Mouse (Mus musculus): ENCODE measurements at regions not wholly inside any gene's neighbourhood (a gene's known extent, or its start where the extent isn't known, plus 50 kb on each side); places are given as distances from the start of the nearest gene placed in this dataset.

GRCm38 (mm10) chr3:143100203-143100602, 218.4 kb upstream of the Pkn2 start:
- H3K4me3 ChIP-seq (ENCODE audit: insufficient read depth, low read depth, low read length): no peak overlapping the region
- WGBS: 59% methylated on average over 7 of the region's 7 CpGs

GRCm38 (mm10) chr3:143092206-143092605, 210.4 kb upstream of the Pkn2 start:
- H3K36me3 ChIP-seq (ENCODE audit: control insufficient read depth, insufficient read depth, low read length): no peaks in the 10 kb centered on the region
- no peak overlapping the region for H3K4me3 ChIP-seq (ENCODE audit: insufficient read depth, low read depth, low read length)
- no peak for TF ChIP-seq CTCF (conservative IDR thresholded peaks at IDR 0.05; ENCODE audit: insufficient read depth, insufficient read length, low read depth, low read length)
- no peak for TF ChIP-seq POLR2A (IDR thresholded peaks at IDR 0.05; ENCODE audit: low read depth, low read length)
- no peak for DNase-seq
- H3K4me1 ChIP-seq (ENCODE audit: control insufficient read depth, insufficient read depth, low read length): no peaks in the 10 kb centered on the region
- no peaks in the 10 kb centered on the region for H3K27me3 ChIP-seq (replicated peaks; ENCODE audit: control insufficient read depth, insufficient read depth, low read length)
- WGBS: 66% methylated on average over 4 of the region's 4 CpGs
- no peak overlapping the region for H3K27ac ChIP-seq (ENCODE audit: insufficient read depth, low read depth, low read length)

More at GRCm38 (mm10) chr3:143100203-143100602, 218.4 kb upstream of the Pkn2 start:
- H3K27ac ChIP-seq (ENCODE audit: insufficient read depth, low read depth, low read length): no peak overlapping the region
- no peaks in the 10 kb centered on the region for H3K36me3 ChIP-seq (ENCODE audit: control insufficient read depth, insufficient read depth, low read length)
- no peaks in the 10 kb centered on the region for H3K4me1 ChIP-seq (ENCODE audit: control insufficient read depth, insufficient read depth, low read length)
- TF ChIP-seq POLR2A (IDR thresholded peaks at IDR 0.05; ENCODE audit: low read depth, low read length) (no peak), CTCF (conservative IDR thresholded peaks at IDR 0.05; ENCODE audit: insufficient read depth, insufficient read length, low read depth, low read length) (no peak)
- DNase-seq: no peak
- peaks cover 2% of the 10 kb centered on the region for H3K27me3 ChIP-seq (replicated peaks; ENCODE audit: control insufficient read depth, insufficient read depth, low read length)

- WGBS: 29% methylated on average over 9 of the region's 9 CpGs
- no peaks in the 10 kb centered on the region for H3K4me1 ChIP-seq (ENCODE audit: control insufficient read depth, insufficient read depth, low read length)
- no peak overlapping the region for H3K27ac ChIP-seq (ENCODE audit: insufficient read depth, low read depth, low read length)
- TF ChIP-seq POLR2A (IDR thresholded peaks at IDR 0.05; ENCODE audit: low read depth, low read length): no peak
- DNase-seq: peak; percentile 39
- no peak overlapping the region for H3K4me3 ChIP-seq (ENCODE audit: insufficient read depth, low read depth, low read length)
- H3K27me3 ChIP-seq (replicated peaks; ENCODE audit: control insufficient read depth, insufficient read depth, low read length): no peaks in the 10 kb centered on the region
- H3K36me3 ChIP-seq (ENCODE audit: control insufficient read depth, insufficient read depth, low read length): no peaks in the 10 kb centered on the region
These were observed 209.1 kb upstream of the Pkn2 start for GRCm38 (mm10) chr3:143090886-143091285.

DNA sequence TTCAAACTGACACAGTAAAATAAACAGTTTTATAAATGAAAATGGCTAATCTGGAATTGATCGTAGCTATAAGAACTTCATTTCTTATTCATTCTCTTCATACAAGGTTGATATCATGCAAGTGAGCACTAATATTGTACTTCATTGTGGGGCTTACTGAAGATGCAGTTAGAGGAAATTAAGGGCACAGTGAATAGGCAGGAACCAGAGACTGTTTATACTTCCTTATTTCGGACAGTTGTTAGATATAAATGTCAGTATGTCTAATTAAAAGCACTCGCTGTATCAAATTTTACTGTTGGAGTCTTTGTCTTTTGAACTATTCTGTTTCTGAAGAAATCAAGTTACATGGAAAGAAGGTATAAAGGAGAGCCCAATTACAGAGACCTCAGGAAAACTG, 208.5 kb upstream of the Pkn2 start:
- no peak for DNase-seq
- Histone ChIP-seq H3K36me3 (ENCODE audit: control insufficient read depth, insufficient read depth, low read length) (no peaks in the 10 kb centered on the region), H3K4me3 (ENCODE audit: insufficient read depth, low read depth, low read length) (no peak overlapping the region), H3K27me3 (replicated peaks; ENCODE audit: control insufficient read depth, insufficient read depth, low read length) (no peaks in the 10 kb centered on the region), H3K4me1 (ENCODE audit: control insufficient read depth, insufficient read depth, low read length) (no peaks in the 10 kb centered on the region), H3K27ac (ENCODE audit: insufficient read depth, low read depth, low read length) (no peak overlapping the region)
- WGBS: 61% methylated on average over 3 of the region's 3 CpGs
- TF ChIP-seq CTCF (conservative IDR thresholded peaks at IDR 0.05; ENCODE audit: insufficient read depth, insufficient read length, low read depth, low read length): no peak
- TF ChIP-seq POLR2A (IDR thresholded peaks at IDR 0.05; ENCODE audit: low read depth, low read length): no peak

- H3K4me3 ChIP-seq (ENCODE audit: insufficient read depth, low read depth, low read length): no peak overlapping the region
- no peak for DNase-seq
- TF ChIP-seq CTCF (conservative IDR thresholded peaks at IDR 0.05; ENCODE audit: insufficient read depth, insufficient read length, low read depth, low read length) (no peak), POLR2A (IDR thresholded peaks at IDR 0.05; ENCODE audit: low read depth, low read length) (no peak)
- 69% methylated on average over 3 of the region's 3 CpGs for WGBS
- H3K36me3 ChIP-seq (ENCODE audit: control insufficient read depth, insufficient read depth, low read length): no peaks in the 10 kb centered on the region
- no peak overlapping the region for H3K27ac ChIP-seq (ENCODE audit: insufficient read depth, low read depth, low read length)
- H3K4me1 ChIP-seq (ENCODE audit: control insufficient read depth, insufficient read depth, low read length): no peaks in the 10 kb centered on the region
- no peaks in the 10 kb centered on the region for H3K27me3 ChIP-seq (replicated peaks; ENCODE audit: control insufficient read depth, insufficient read depth, low read length)
These were observed 206.0 kb upstream of the Pkn2 start for GRCm38 (mm10) chr3:143087786-143088185.

DNA sequence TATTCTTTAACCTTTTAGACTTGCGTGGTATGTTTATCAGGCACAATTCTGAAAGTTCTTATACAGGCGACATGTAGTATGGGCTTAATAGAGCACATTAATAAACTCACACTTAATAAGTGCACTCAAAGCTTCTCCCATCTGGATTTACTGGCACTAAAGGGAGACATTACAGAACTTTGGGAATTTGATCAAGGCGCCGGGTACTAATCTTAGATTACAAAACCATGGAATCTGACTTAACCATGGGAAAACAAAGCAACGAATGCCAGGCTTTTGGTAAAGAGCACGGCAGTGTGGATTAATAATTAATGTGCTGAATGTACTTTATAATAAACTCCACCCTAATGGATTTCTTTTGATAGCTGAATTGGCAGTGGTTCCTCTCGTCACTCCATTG, 196.5 kb upstream of the Pkn2 start:
- Histone ChIP-seq H3K27me3 (replicated peaks; ENCODE audit: control insufficient read depth, insufficient read depth, low read length) (no peaks in the 10 kb centered on the region), H3K4me1 (ENCODE audit: control insufficient read depth, insufficient read depth, low read length) (no peaks in the 10 kb centered on the region), H3K36me3 (ENCODE audit: control insufficient read depth, insufficient read depth, low read length) (no peaks in the 10 kb centered on the region), H3K27ac (ENCODE audit: insufficient read depth, low read depth, low read length) (no peak overlapping the region), H3K4me3 (ENCODE audit: insufficient read depth, low read depth, low read length) (no peak overlapping the region)
- DNase-seq: no peak
- TF ChIP-seq CTCF (conservative IDR thresholded peaks at IDR 0.05; ENCODE audit: insufficient read depth, insufficient read length, low read depth, low read length): no peak
- no peak for TF ChIP-seq POLR2A (IDR thresholded peaks at IDR 0.05; ENCODE audit: low read depth, low read length)
- WGBS: 59% methylated on average over 7 of the region's 7 CpGs

GRCm38 (mm10) chr3:143071839-143072373, 190.1 kb upstream of the Pkn2 start:
- DNase-seq: no peak
- Histone ChIP-seq H3K27ac (ENCODE audit: insufficient read depth, low read depth, low read length) (no peak overlapping the region), H3K27me3 (replicated peaks; ENCODE audit: control insufficient read depth, insufficient read depth, low read length) (no peaks in the 10 kb centered on the region), H3K4me3 (ENCODE audit: insufficient read depth, low read depth, low read length) (no peak overlapping the region), H3K4me1 (ENCODE audit: control insufficient read depth, insufficient read depth, low read length) (no peaks in the 10 kb centered on the region), H3K36me3 (ENCODE audit: control insufficient read depth, insufficient read depth, low read length) (no peaks in the 10 kb centered on the region)
- TF ChIP-seq POLR2A (IDR thresholded peaks at IDR 0.05; ENCODE audit: low read depth, low read length) (no peak), CTCF (conservative IDR thresholded peaks at IDR 0.05; ENCODE audit: insufficient read depth, insufficient read length, low read depth, low read length) (no peak)
- WGBS: 48% methylated on average over 4 of the region's 4 CpGs

Data from kidney, adult 2 months (tissue).